Mouse (Mus musculus) spleen, adult 2 months (tissue): ENCODE results near the gene Uimc1.

Experiments used
- CTCF ChIP-seq: fragments of 200-500 bp; IDR thresholded peaks from 2 replicates; pipeline ENCODE4 v1.5.1; 2011; ENCODE audit warnings: mild to moderate bottlenecking, inconsistent platforms; ENCODE audit not compliant: insufficient read depth, insufficient read length, insufficient replicate concordance; ENCODE audit errors: extremely low read depth
- POLR2A ChIP-seq: fragments of 200-500 bp; IDR thresholded peaks from 2 replicates; pipeline ENCODE4 v1.6.1; 2011; ENCODE audit warnings: low read depth, low read length, inconsistent platforms

DNA sequence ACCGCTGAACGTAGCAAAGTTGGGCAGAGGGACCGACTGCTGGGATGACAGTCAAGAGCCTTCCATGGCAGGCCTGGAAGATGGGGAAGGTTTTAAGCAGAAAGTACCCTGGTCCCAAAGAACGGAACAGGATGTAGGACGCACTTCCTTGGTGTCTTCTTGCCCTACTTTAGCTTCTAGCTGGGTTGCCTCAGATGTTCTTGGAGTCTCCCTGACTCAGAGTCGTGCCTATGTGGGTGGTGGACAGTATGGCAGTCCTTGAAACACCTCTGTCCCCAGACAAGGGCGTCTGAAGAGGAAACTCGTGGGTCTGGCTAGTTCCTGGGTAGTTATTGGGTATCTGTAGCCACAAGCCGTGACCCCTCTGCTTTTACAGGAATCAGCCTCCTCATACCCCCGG, 98.0 kb downstream of the Uimc1 start:
- TF ChIP-seq CTCF (no peak), POLR2A (no peak)
